Mouse (Mus musculus) thymus, postnatal 0 days (tissue): Measurements from ENCODE around the gene Ddx25. TPM values are rescaled to one million over a fixed set of nuclear protein-coding genes. Genes with fewer than 3 reads are reported as not detected.

Experiments used
- DNase-seq: peaks from one replicate; pipeline ENCODE4 v3.0.0-alpha.2; 2015; ENCODE audit warnings: low spot score
- polyA plus RNA-seq: library from polyadenylated mRNA; unstranded; fragments of >200 nt; fragmentation: Nextera tagmentation; extraction: Ambion mirVana; gene quantifications from 2 replicates; pipeline ENCODE4 v1.2.1, GENCODE M21; 2015

The Ddx25 gene
- polyA plus RNA-seq, result 0.18 and 0.31 TPM in 2 replicates

GRCm38 (mm10) chr9:35558257-35559008, at the start of gene Ddx25, which contains the start of gene Pus3:
Gene Ddx25, minus strand, starts transcription at chr9:35558528.
Gene Pus3, plus strand, starts transcription at chr9:35558595.
- peak; percentile 28 for DNase-seq

- DNase-seq, result no peak
Observed at GRCm38 (mm10) chr9:35607647-35608405, 49.5 kb upstream of the Ddx25 start.

- DNase-seq, result peak; percentile 31
Observed at GRCm38 (mm10) chr9:35592903-35593302, 34.6 kb upstream of the Ddx25 start.

GRCm38 (mm10) chr9:35587674-35588073, 29.3 kb upstream of the Ddx25 start:
- no peak for DNase-seq

- DNase-seq, result no peak
Observed at GRCm38 (mm10) chr9:35574416-35574815, 16.1 kb upstream of the Ddx25 start.

- DNase-seq, result no peak
Observed at GRCm38 (mm10) chr9:35570663-35571062, 12.3 kb upstream of the Ddx25 start.

GRCm38 (mm10) chr9:35569571-35570534, 11.5 kb upstream of the Ddx25 start, which contains the start of the genes Pate2 and Hyls1:
Gene Pate2, plus strand, starts transcription at chr9:35570284.
Gene Hyls1, minus strand, starts transcription at chr9:35570398.
- DNase-seq, result peak; percentile 97

GRCm38 (mm10) chr9:35567995-35568394, 9.7 kb upstream of the Ddx25 start:
- no peak for DNase-seq

- DNase-seq, result no peak
Observed at GRCm38 (mm10) chr9:35564536-35565240, 6.4 kb upstream of the Ddx25 start.

GRCm38 (mm10) chr9:35561583-35561982, 3.3 kb upstream of the Ddx25 start:
- DNase-seq, result no peak

- DNase-seq, result no peak
Observed at GRCm38 (mm10) chr9:35561076-35561475, 2.7 kb upstream of the Ddx25 start.

GRCm38 (mm10) chr9:35559009-35559890, 922 bp upstream of the Ddx25 start:
- DNase-seq, result peak; percentile 93

- no peak for DNase-seq
Observed at GRCm38 (mm10) chr9:35556494-35557102, 1.7 kb downstream of the Ddx25 start.

GRCm38 (mm10) chr9:35548455-35548854, 9.9 kb downstream of the Ddx25 start:
- DNase-seq, result no peak

- peak; percentile 24 for DNase-seq
Observed at GRCm38 (mm10) chr9:35546745-35547144, 11.6 kb downstream of the Ddx25 start.

GRCm38 (mm10) chr9:35545704-35546103, 12.6 kb downstream of the Ddx25 start:
- no peak for DNase-seq

GRCm38 (mm10) chr9:35544666-35545065, 13.7 kb downstream of the Ddx25 start:
- DNase-seq, result no peak

GRCm38 (mm10) chr9:35543099-35543860, 15.0 kb downstream of the Ddx25 start:
- DNase-seq, result no peak
